Mouse (Mus musculus): Measurements from ENCODE around the gene Oxt. TPM values are rescaled to one million over a fixed set of nuclear protein-coding genes. Genes with fewer than 3 reads are reported as not detected.

Oxt gene
- polyA plus RNA-seq, 1 experiment, result 0.67 TPM

GRCm38 (mm10) chr2:130540266-130540665, 35.7 kb upstream of the Oxt start:
- WGBS, result 72% methylated on average over 9 of the region's 9 CpGs

GRCm38 (mm10) chr2:130546957-130547356, 29.0 kb upstream of the Oxt start:
- Histone ChIP-seq H3K4me3 (replicated peaks; ENCODE audit: insufficient read depth, low read depth, low read length) (no peak overlapping the region), H3K4me1 (ENCODE audit: control insufficient read depth, insufficient read depth, low read length) (no peaks in the 10 kb centered on the region), H3K27me3 (ENCODE audit: control insufficient read depth, insufficient read depth, low read length) (no peaks in the 10 kb centered on the region), H3K27ac (ENCODE audit: insufficient read depth, low read length) (no peak overlapping the region)
- TF ChIP-seq POLR2A (IDR thresholded peaks at IDR 0.05; ENCODE audit: borderline replicate concordance, insufficient read depth, low read length), result no peak
- TF ChIP-seq CTCF (IDR thresholded peaks at IDR 0.05; ENCODE audit: borderline replicate concordance, insufficient read depth, low read depth, low read length), result no peak
- WGBS, result 89% methylated on average over 8 of the region's 8 CpGs
- no peak for DNase-seq

More at GRCm38 (mm10) chr2:130540266-130540665, 35.7 kb upstream of the Oxt start:
- DNase-seq, result no peak
- no peaks in the 10 kb centered on the region for H3K27me3 ChIP-seq (ENCODE audit: control insufficient read depth, insufficient read depth, low read length)
- no peak overlapping the region for H3K27ac ChIP-seq (ENCODE audit: insufficient read depth, low read length)
- H3K4me1 ChIP-seq (ENCODE audit: control insufficient read depth, insufficient read depth, low read length), result no peaks in the 10 kb centered on the region
- H3K4me3 ChIP-seq (replicated peaks; ENCODE audit: insufficient read depth, low read depth, low read length), result no peak overlapping the region
- TF ChIP-seq POLR2A (IDR thresholded peaks at IDR 0.05; ENCODE audit: borderline replicate concordance, insufficient read depth, low read length) (no peak), CTCF (IDR thresholded peaks at IDR 0.05; ENCODE audit: borderline replicate concordance, insufficient read depth, low read depth, low read length) (no peak)

- 91% methylated on average over 7 of the region's 7 CpGs for WGBS
- Histone ChIP-seq H3K4me3 (replicated peaks; ENCODE audit: insufficient read depth, low read depth, low read length) (no peak overlapping the region), H3K4me1 (ENCODE audit: control insufficient read depth, insufficient read depth, low read length) (no peaks in the 10 kb centered on the region), H3K27me3 (ENCODE audit: control insufficient read depth, insufficient read depth, low read length) (no peaks in the 10 kb centered on the region), H3K27ac (ENCODE audit: insufficient read depth, low read length) (no peak overlapping the region)
- TF ChIP-seq POLR2A (IDR thresholded peaks at IDR 0.05; ENCODE audit: borderline replicate concordance, insufficient read depth, low read length), result no peak
- TF ChIP-seq CTCF (IDR thresholded peaks at IDR 0.05; ENCODE audit: borderline replicate concordance, insufficient read depth, low read depth, low read length), result no peak
- no peak for DNase-seq
These were observed 21.1 kb upstream of the Oxt start for GRCm38 (mm10) chr2:130554841-130555240.

GRCm38 (mm10) chr2:130556292-130556691, 19.7 kb upstream of the Oxt start:
- H3K4me1 ChIP-seq (ENCODE audit: control insufficient read depth, insufficient read depth, low read length), result no peaks in the 10 kb centered on the region
- H3K27me3 ChIP-seq (ENCODE audit: control insufficient read depth, insufficient read depth, low read length), result no peaks in the 10 kb centered on the region
- no peak overlapping the region for H3K27ac ChIP-seq (ENCODE audit: insufficient read depth, low read length)
- TF ChIP-seq POLR2A (IDR thresholded peaks at IDR 0.05; ENCODE audit: borderline replicate concordance, insufficient read depth, low read length), result no peak
- no peak for TF ChIP-seq CTCF (IDR thresholded peaks at IDR 0.05; ENCODE audit: borderline replicate concordance, insufficient read depth, low read depth, low read length)
- no peak overlapping the region for H3K4me3 ChIP-seq (replicated peaks; ENCODE audit: insufficient read depth, low read depth, low read length)
- 74% methylated on average over 1 of the region's 1 CpGs for WGBS
- no peak for DNase-seq

GRCm38 (mm10) chr2:130557462-130557861, 18.5 kb upstream of the Oxt start:
- H3K27me3 ChIP-seq (ENCODE audit: control insufficient read depth, insufficient read depth, low read length), result no peaks in the 10 kb centered on the region
- H3K27ac ChIP-seq (ENCODE audit: insufficient read depth, low read length), result no peak overlapping the region
- 92% methylated on average over 2 of the region's 2 CpGs for WGBS
- no peak for TF ChIP-seq CTCF (IDR thresholded peaks at IDR 0.05; ENCODE audit: borderline replicate concordance, insufficient read depth, low read depth, low read length)
- no peak for TF ChIP-seq POLR2A (IDR thresholded peaks at IDR 0.05; ENCODE audit: borderline replicate concordance, insufficient read depth, low read length)
- H3K4me1 ChIP-seq (ENCODE audit: control insufficient read depth, insufficient read depth, low read length), result no peaks in the 10 kb centered on the region
- peak; percentile 22 to 72 for DNase-seq
- no peak overlapping the region for H3K4me3 ChIP-seq (replicated peaks; ENCODE audit: insufficient read depth, low read depth, low read length)

- Histone ChIP-seq H3K27ac (ENCODE audit: insufficient read depth, low read length) (no peak overlapping the region), H3K4me1 (ENCODE audit: control insufficient read depth, insufficient read depth, low read length) (no peaks in the 10 kb centered on the region), H3K4me3 (replicated peaks; ENCODE audit: insufficient read depth, low read depth, low read length) (no peak overlapping the region), H3K27me3 (ENCODE audit: control insufficient read depth, insufficient read depth, low read length) (no peaks in the 10 kb centered on the region)
- TF ChIP-seq POLR2A (IDR thresholded peaks at IDR 0.05; ENCODE audit: borderline replicate concordance, insufficient read depth, low read length) (no peak), CTCF (IDR thresholded peaks at IDR 0.05; ENCODE audit: borderline replicate concordance, insufficient read depth, low read depth, low read length) (no peak)
- WGBS, result 65% methylated on average over 2 of the region's 2 CpGs
- DNase-seq, result no peak
These were observed 18.0 kb upstream of the Oxt start for GRCm38 (mm10) chr2:130558015-130558414.

- DNase-seq, result peak; percentile 92 to 95
- Histone ChIP-seq H3K4me3 (replicated peaks; ENCODE audit: insufficient read depth, low read depth, low read length) (peak within 1 kb of the TSS; percentile 79), H3K4me1 (ENCODE audit: control insufficient read depth, insufficient read depth, low read length) (peaks cover 7% of the 10 kb centered on the region), H3K27me3 (ENCODE audit: control insufficient read depth, insufficient read depth, low read length) (no peaks in the 10 kb centered on the region), H3K27ac (ENCODE audit: insufficient read depth, low read length) (peak within 1 kb of the TSS; percentile 49)
- TF ChIP-seq CTCF (IDR thresholded peaks at IDR 0.05; ENCODE audit: borderline replicate concordance, insufficient read depth, low read depth, low read length) (peak; percentile 31; the same call in 1 of the 2 replicates), POLR2A (IDR thresholded peaks at IDR 0.05; ENCODE audit: borderline replicate concordance, insufficient read depth, low read length) (peak; percentile 69)
- WGBS, result under 1% methylated on average over 61 of the region's 61 CpGs
These were observed 12.5 kb upstream of the Oxt start, which contains the start of gene Mrps26 for GRCm38 (mm10) chr2:130563212-130564055. Mrps26 (plus strand) TSS chr2:130563742.

- no peak for DNase-seq
- TF ChIP-seq CTCF (IDR thresholded peaks at IDR 0.05; ENCODE audit: borderline replicate concordance, insufficient read depth, low read depth, low read length) (no peak), POLR2A (IDR thresholded peaks at IDR 0.05; ENCODE audit: borderline replicate concordance, insufficient read depth, low read length) (no peak)
- WGBS, result under 1% methylated on average over 23 of the region's 23 CpGs
These were observed 11.9 kb upstream of the Oxt start for GRCm38 (mm10) chr2:130564063-130564462.

More at GRCm38 (mm10) chr2:130564063-130564462, 11.9 kb upstream of the Oxt start:
- Histone ChIP-seq H3K27me3 (ENCODE audit: control insufficient read depth, insufficient read depth, low read length) (no peaks in the 10 kb centered on the region), H3K4me1 (ENCODE audit: control insufficient read depth, insufficient read depth, low read length) (peaks cover 7% of the 10 kb centered on the region), H3K27ac (ENCODE audit: insufficient read depth, low read length) (peak overlapping the region; percentile 49), H3K4me3 (replicated peaks; ENCODE audit: insufficient read depth, low read depth, low read length) (peak overlapping the region; percentile 79)
